Mouse (Mus musculus) cortical plate, adult 2 months (tissue): ENCODE measurements around the gene Mettl17. TPM values are rescaled to one million over a fixed set of nuclear protein-coding genes. Genes with fewer than 3 reads are reported as not detected.
"Not testable (repeated sequence)": the region's sequence is repeated elsewhere in the genome, so short reads cannot be mapped to it uniquely, and the experiment has no call there.

Experiments
- H3K27ac ChIP-seq: fragments of 200-500 bp; 2 replicates; pipeline ENCODE4 v1.5.1; 2012; ENCODE audit warnings: low read length, control low read depth, inconsistent platforms; ENCODE audit not compliant: insufficient read depth
- H3K4me1 ChIP-seq: fragments of 200-500 bp; 2 replicates; pipeline ENCODE4 v1.6.1; 2011; ENCODE audit warnings: low read length; ENCODE audit not compliant: control insufficient read depth, insufficient read depth
- H3K4me3 ChIP-seq: fragments of 200-500 bp; 2 replicates; pipeline ENCODE4 v1.5.1; 2011; ENCODE audit warnings: mild to moderate bottlenecking, low read length, control low read depth; ENCODE audit not compliant: insufficient read depth
- CTCF ChIP-seq: fragments of 200-500 bp; IDR thresholded peaks from 2 replicates; pipeline ENCODE4 v1.5.1; 2011; ENCODE audit warnings: mild to moderate bottlenecking, control low read depth, low read length; ENCODE audit not compliant: insufficient read depth; ENCODE audit errors: extremely low read depth
- POLR2A ChIP-seq: fragments of 200-500 bp; IDR thresholded peaks from 2 replicates; pipeline ENCODE4 v1.6.1; 2011; ENCODE audit warnings: mild to moderate bottlenecking, low read length, control low read depth; ENCODE audit not compliant: insufficient read depth; ENCODE audit errors: extremely low read depth
- polyA plus RNA-seq: library from polyadenylated mRNA; depleted of rRNA; stranded (reverse); fragments of >200 nt; gene quantifications from 2 replicates; pipeline ENCODE4 v1.2.3, GENCODE M21; 2012; rRNA removed

The Mettl17 gene
- polyA plus RNA-seq: 41.4 and 49.3 TPM in 2 replicates

DNA sequence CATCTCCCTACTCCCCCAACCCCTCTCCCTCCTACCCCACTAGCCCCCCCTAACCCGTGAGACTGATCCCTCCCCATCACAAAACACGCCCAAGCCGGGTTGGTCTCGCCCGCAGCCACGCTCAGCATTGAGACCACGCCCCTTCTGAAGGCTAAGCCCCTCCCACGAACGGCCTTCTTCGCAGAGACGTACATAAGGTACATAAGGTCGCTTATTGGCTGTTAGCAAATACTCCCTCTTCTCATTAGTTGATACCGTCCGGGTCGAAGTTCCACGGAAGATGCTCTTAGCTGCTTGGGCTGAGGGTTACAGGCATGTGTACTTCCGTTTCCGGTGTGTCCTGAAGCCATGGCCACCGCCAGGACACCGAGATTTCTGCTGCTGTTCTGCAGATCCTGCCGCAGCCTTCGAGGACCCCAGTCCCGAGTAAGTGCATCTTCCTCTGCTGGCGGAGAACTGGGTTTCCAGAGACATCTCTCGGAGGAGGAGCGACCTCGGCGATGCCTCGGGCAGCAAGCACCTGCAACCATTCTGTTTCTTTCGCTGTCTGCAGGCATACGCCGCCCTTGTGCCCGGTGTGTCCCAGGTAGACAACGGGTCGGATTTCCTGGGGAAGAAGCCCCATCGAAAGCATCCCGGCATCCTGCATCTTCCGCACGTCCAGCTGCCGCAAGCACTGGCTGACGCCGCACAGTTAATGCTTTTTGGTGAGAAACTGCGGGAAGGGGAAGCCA lies at the start of gene Mettl17:
Gene Mettl17, plus strand, starts transcription at position 245 of the 734 bp plus-strand sequence.
- TF ChIP-seq POLR2A (peak; percentile 70), CTCF (no peak)

DNA sequence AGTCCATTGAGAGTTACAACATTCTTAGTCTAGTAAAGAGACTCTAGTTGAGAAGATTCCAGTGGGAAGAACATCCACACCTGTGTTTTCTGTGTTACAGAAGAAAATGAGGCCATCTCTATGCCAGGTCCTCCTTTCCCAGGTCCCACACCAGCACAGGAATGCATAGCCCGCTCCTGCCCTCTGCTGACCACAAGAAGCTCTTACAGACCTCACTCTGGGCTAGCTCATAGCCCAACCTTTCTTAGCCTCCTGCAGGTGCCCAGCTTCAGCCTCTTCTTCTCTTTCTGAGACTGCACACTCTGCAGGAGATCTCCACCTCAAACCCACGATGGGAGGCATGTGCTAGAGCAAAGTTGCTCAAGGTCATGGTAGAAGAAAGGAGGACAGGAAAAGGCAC lies 46.2 kb upstream of the Mettl17 start:
- not testable (repeated sequence) for H3K4me1 ChIP-seq, H3K4me3 ChIP-seq, H3K27ac ChIP-seq
- TF ChIP-seq CTCF: 0 out of 2 replicates have a peak, but pooled peaks have one; percentile 17

More for the DNA sequence above, at the start of gene Mettl17:
- no peak within 1 kb of the TSS for H3K27ac ChIP-seq
- H3K4me3 ChIP-seq: peak within 1 kb of the TSS; percentile 77
- H3K4me1 ChIP-seq: no peaks in the 10 kb centered on the region

DNA sequence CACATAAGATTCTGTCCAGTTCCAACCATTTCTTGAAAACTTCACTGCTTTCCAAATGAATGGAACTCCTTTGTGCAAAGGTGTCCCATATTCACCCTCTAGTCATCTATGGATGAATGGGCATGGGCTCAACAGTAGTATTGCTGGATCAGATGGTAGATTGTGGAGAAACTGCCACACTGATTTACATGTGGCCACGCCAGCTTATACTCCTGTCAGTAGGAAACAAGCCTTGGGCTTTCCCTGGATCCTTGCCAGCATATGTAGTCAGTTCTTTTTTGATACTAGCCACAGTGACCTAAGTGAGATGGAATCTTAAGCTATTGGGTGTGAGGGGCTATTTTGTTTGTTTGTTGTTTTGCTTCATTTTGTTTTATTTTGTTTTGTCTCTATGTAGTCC lies 42.4 kb upstream of the Mettl17 start:
- TF ChIP-seq POLR2A (no peak), CTCF (no peak)
- H3K4me3 ChIP-seq: no peak overlapping the region
- no peak overlapping the region for H3K27ac ChIP-seq
- no peaks in the 10 kb centered on the region for H3K4me1 ChIP-seq

DNA sequence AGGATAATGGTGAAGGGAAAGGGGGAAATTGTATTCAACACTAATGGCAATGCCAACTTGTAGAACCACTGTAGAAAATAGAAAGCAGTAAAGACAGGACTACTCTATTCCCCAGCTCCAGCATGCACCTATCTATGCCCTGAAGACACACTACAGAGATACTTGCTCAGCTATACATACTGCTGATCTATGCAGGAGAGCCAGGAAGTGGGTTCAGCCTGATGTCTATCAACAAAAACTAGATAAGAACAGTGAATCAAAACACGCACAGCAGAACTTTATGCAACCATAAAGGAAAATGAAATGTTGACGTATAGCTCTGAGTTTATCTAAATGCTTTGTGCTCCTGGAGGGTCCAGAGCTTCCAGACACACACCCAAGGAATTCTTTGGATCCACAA lies 41.9 kb upstream of the Mettl17 start:
- TF ChIP-seq POLR2A (no peak), CTCF (no peak)
- Histone ChIP-seq H3K4me3 (no peak overlapping the region), H3K27ac (no peak overlapping the region), H3K4me1 (no peaks in the 10 kb centered on the region)

DNA sequence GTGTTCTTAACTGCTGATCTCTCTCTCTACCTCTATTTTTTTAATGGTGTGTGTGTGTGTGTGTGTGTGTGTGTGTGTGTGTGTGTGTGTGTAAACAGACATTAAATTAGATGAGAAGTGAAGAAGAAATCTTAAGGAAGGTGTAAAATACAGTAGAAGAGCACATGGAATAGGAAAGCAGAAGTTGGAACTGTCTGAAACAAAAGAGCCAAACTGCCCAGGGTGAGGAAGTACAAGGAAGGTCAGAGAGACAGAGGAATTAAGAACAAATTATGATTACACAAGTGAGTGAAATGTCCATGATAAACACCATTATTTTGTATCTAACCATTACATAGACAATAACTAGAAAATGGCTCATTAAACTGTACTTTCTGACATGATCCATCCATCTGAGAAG lies 40.8 kb upstream of the Mettl17 start:
- Histone ChIP-seq H3K4me3 (no peak overlapping the region), H3K4me1 (no peaks in the 10 kb centered on the region), H3K27ac (no peak overlapping the region)
- TF ChIP-seq CTCF: no peak

DNA sequence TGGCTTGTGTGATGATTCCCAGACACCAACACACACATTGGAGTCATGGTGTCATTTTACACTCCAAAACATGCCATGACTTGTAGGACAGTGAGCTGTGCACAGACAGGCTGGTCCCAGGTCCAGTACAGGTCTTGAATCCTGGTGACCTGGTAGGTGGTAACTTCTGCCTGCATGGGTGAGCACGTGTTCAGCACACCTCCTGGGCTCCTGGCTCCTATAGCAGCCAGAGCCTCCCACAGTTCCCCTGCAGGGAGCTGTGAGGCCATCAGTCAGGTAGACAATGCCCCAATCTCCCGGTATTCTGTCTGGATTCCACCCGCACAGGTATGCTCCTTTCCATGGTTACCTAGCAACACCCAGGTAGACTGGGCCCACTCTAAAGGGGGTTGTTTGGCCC lies 38.1 kb upstream of the Mettl17 start:
- Histone ChIP-seq H3K4me1 (no peaks in the 10 kb centered on the region), H3K27ac (no peak overlapping the region), H3K4me3 (no peak overlapping the region)
- TF ChIP-seq CTCF (no peak), POLR2A (no peak)

DNA sequence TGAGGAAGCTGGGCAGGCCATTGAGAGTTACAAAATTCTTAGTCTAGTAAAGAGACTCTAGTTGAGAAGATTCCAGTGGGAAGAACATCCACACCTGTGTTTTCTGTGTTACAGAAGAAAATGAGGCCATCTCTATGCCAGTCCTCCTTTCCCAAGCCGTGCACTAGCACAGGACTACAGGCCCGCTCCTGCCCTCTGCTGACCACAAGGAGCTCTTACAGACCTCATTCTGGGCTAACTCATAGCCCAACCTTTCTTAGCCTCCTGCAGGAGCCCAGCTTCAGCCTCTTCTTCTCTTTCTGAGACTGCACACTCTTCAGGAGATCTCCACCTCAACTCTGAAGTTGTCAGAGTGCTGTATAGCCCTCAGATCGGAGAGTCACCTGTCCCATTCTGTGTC lies 33.6 kb upstream of the Mettl17 start:
- 0 out of 2 replicates have a peak, but pooled peaks have one; percentile 12 for TF ChIP-seq CTCF

DNA sequence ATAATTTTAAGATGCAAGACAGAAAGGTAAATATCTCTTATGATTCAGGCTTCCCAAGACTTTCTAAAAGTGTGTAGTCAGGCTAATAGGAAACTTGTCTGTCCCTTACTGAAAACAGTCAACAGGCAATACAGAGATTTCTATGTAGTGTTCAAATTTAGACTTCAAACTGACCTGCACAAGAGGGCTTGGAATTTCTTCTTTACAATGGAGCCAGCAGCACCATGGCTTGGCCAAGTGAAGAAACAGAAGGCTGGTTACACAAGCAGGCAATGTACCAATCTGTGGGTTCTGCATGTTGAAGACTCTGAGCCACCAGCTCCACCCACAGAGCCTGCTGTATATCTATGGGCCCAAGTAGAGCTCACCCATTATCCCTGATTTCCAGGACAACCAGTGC lies 31.2 kb upstream of the Mettl17 start, which contains the start of gene Ear6:
Gene Ear6, plus strand, starts transcription at position 301 of the 400 bp plus-strand sequence.
- Histone ChIP-seq H3K4me1 (no peaks in the 10 kb centered on the region), H3K27ac (no peak within 1 kb of the TSS), H3K4me3 (no peak within 1 kb of the TSS)
- no peak for TF ChIP-seq CTCF
- TF ChIP-seq POLR2A: no peak

More for the DNA sequence above, 33.6 kb upstream of the Mettl17 start:
- not testable (repeated sequence) for H3K27ac ChIP-seq, H3K4me3 ChIP-seq, H3K4me1 ChIP-seq

DNA sequence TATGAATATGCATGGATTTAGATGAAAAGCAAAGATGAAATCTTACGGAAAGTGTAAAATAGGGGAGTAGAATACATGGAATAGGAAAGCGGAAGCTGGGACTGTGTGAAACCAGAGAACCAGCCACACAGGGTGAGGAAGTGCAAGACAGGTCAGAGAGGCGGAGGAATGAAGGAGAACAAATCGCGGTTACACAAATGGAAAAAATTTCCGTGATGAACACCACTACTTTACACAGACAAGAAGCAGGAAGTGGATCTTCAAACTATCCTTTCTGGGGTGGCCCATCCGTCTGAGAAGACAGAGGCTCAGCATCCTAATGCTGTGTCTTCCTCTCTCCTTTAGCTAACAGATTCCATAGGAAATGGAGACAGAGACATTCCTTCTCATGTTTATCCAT lies 29.4 kb upstream of the Mettl17 start:
- H3K4me3 ChIP-seq, H3K27ac ChIP-seq, H3K4me1 ChIP-seq: not testable (repeated sequence)

DNA sequence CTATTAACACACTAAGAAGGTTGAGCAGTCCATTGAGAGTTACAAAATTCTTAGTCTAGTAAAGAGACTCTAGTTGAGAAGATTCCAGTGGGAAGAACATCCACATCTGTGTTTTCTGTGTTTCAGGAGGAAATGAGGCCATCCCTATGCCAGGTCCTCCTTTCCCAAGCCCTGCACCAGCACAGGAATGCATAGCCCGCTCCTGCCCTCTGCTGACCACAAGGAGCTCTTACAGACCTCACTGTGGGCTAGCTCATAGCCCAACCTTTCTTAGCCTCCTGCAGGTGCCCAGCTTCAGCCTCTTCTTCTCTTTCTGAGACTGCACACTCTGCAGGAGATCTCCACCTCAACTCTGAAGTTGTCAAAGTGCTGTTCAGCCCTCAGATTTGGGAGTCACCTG lies 21.0 kb upstream of the Mettl17 start:
- not testable (repeated sequence) for H3K4me1 ChIP-seq, H3K27ac ChIP-seq, H3K4me3 ChIP-seq
- TF ChIP-seq CTCF: peak; percentile 52
